Mouse (Mus musculus) ovary, postnatal 14 days (tissue): ENCODE measurements around the gene Prex1.

ENCODE experiments used
- DNase-seq: peaks from one replicate; pipeline ENCODE4 v3.0.0; 2022; ENCODE audit warnings: low spot score

Prex1 gene

GRCm38 (mm10) chr2:166636867-166637672, 76.6 kb downstream of the Prex1 start:
- no peak for DNase-seq

GRCm38 (mm10) chr2:166635521-166635920, 78.1 kb downstream of the Prex1 start:
- DNase-seq: no peak

- DNase-seq: no peak
These were observed 80.9 kb downstream of the Prex1 start for GRCm38 (mm10) chr2:166632571-166633361.

- no peak for DNase-seq
These were observed 81.9 kb downstream of the Prex1 start for GRCm38 (mm10) chr2:166631621-166632171.

GRCm38 (mm10) chr2:166631189-166631588, 82.4 kb downstream of the Prex1 start:
- no peak for DNase-seq

GRCm38 (mm10) chr2:166629941-166630674, 83.5 kb downstream of the Prex1 start:
- DNase-seq: no peak

GRCm38 (mm10) chr2:166627578-166627977, 86.1 kb downstream of the Prex1 start:
- no peak for DNase-seq

GRCm38 (mm10) chr2:166625219-166625618, 88.4 kb downstream of the Prex1 start:
- DNase-seq: no peak

GRCm38 (mm10) chr2:166623081-166623567, 90.5 kb downstream of the Prex1 start:
- no peak for DNase-seq

GRCm38 (mm10) chr2:166622590-166622989, 91.0 kb downstream of the Prex1 start:
- DNase-seq: no peak

GRCm38 (mm10) chr2:166622079-166622478, 91.6 kb downstream of the Prex1 start:
- DNase-seq: no peak

GRCm38 (mm10) chr2:166620529-166621466, 92.8 kb downstream of the Prex1 start:
- no peak for DNase-seq

- no peak for DNase-seq
These were observed 93.6 kb downstream of the Prex1 start for GRCm38 (mm10) chr2:166619906-166620490.

GRCm38 (mm10) chr2:166619270-166619669, 94.4 kb downstream of the Prex1 start:
- no peak for DNase-seq

- DNase-seq: no peak
These were observed 95.9 kb downstream of the Prex1 start for GRCm38 (mm10) chr2:166617706-166618105.

GRCm38 (mm10) chr2:166615338-166616075, 98.1 kb downstream of the Prex1 start:
- DNase-seq: no peak

- DNase-seq: no peak
These were observed 103.4 kb downstream of the Prex1 start for GRCm38 (mm10) chr2:166610271-166610670.

GRCm38 (mm10) chr2:166608509-166608908, 105.1 kb downstream of the Prex1 start:
- no peak for DNase-seq

GRCm38 (mm10) chr2:166606481-166607245, 107.0 kb downstream of the Prex1 start:
- DNase-seq: no peak
